Mouse (Mus musculus) E14TG2a.4 (cell line): ENCODE results near the gene Zfp3.

Source experiments
- CTCF ChIP-seq: conservative IDR thresholded peaks from 2 replicates; pipeline ENCODE4 v1.5.1; 2014; ENCODE audit warnings: low read length
- POU5F1 ChIP-seq: IDR thresholded peaks from 2 replicates; pipeline ENCODE4 v1.6.1; 2014; ENCODE audit warnings: low read length, borderline replicate concordance

GRCm38 (mm10) chr11:70715832-70716231 lies 48.2 kb upstream of the Zfp3 start:
- TF ChIP-seq POU5F1 (no peak), CTCF (no peak)
